Mouse (Mus musculus): ENCODE measurements around the gene Ccdc97.

Gene Ccdc97

DNA sequence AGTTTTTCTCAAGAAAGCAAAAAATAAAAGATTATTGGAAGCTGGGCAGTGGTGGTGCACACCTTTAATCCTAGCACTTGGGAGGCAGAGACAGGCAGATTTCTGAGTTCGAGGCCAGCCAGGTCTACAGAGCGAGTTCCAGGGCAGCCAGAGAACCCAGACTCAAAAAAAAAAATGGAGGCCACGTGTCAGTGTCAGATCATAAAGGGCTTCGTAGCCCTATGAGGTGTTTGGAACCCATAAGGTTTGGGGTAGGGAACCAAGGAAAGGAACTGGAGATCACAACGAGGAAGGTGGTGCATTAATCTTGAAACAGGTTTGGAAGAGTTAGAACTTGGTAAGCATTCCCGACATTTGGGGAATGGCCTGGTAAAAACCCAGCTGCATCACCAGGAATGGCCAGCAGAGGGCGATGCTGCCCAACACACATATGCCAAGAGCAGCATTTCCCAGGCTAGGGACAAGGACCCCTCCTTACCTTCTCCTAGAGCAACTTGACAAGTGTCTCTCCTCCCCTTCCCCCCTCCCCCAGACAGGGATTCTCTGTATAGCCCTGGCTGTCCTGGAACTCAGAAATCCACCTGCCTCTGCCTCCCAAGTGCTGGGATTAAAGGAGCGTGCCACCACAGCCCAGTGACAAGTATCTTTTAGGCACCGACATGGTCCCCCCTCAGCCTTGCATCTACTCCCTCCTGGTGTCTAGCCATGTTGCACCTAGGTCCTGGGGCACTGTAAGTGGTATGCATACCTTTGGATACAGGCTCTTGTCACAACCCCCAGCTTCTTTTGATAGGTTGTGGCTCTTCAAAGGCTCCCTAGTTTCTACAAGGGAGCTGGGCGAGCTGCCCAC, 1.1 kb upstream of the Ccdc97 start:
- DNase-seq: peak; percentile 86

DNA sequence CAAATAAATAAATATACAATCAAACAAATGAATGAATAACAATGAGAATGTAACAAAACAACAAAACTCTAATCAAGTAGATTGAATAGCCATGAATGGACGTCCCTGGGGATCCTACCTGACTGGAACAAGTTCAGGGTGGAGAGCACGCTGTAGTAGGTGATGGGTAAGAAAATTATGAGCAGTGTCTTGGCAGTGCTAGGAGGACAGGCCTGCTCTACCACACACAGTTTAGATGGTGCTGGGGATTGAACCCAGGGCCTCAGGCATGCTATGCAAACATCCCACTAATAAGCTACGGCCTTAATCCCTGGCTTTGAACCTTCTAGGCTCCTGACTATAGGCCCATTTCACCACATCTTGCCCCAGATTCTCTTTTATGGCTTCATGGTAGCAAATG, 1.4 kb downstream of the Ccdc97 start:
- DNase-seq: no peak

DNA sequence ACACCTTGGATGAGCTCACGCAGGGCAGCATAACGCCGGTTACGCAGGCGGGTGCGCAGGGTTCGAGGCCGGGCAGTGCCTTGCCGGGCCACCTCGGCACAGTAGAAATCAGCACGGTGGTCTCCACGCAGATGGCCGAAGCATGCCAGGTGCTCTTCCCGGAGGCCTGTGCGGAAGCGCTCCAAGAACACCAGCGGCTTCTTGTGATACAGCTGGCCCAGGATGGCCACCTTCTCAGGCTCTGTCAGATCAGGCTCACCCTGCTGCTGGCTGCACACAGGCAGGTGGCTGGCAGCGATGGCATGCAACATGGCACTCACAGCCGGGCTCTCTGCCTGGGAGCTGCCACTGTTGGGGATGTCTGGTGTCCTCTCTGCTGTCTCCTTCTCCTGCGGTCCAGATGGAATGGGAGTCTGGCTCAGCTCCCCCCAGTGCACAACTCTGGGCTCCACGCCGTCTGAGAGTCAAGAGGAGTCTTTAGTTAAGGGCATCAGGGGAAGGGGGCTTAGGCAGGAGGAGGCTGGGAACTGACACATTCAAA, 3.1 kb downstream of the Ccdc97 start:
- DNase-seq: no peak

DNA sequence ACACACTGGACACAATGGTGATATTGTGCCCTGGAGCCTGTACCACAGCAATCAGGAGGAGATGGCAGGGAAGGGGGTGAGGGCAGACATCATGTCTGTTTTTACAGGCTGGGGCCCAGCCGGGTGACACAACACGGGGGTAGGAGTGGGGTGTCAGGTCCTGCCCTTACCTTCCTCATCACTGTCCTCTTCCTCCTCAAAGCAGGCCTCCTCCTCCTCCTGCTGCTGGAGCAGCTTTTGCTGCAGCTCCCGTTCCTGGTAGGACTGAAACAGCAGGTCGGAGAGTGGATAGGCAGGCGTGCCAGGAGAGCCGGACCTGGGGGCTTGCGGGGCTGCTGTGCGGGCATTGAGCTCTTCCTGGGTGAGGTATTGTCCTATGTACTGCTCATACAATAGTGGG, 4.3 kb downstream of the Ccdc97 start:
- DNase-seq: no peak

DNA sequence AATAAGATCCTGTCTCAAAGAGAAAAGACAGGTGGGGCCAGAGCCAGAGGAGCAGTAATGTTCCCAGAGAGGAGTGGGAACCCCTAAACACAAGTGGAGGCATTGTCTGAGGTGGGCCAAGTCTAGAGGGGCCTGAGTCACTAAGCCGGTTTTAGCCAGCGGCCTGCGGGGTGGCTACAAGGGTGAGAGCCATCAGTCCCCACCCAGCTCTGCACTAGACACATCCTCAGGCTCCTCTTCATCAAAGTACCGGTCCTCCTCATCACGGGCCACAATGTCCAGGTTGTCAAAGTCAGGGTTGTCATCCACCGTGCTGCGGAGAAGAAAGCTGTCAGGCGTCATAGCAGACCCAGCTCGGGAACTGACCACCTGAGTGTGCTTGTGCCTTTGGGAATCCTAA, 6.1 kb downstream of the Ccdc97 start:
- DNase-seq: no peak

DNA sequence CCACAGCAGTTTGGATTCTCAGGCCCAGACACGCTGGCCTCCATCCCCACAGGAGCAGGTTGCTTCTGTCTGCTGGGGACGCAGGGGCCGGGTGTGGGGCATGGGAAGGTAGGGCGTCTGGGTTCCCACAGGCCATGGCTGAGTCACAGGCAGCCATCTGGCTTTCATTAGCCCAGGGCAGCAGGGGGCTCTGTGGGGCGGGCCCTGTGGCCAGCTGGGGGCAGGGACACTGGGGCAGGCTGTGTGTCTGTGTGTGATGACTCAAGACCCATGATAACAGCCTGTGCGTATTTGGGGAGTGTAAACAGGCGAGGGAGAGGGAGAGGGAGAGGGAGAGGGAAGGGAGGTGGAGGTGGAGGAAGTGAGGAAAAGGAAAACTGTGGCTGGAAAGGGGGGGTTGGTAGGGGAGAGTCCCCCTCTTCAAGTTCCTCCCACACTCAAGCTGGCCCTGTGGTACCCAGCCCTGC, 7.1 kb downstream of the Ccdc97 start:
- no peak for DNase-seq

DNA sequence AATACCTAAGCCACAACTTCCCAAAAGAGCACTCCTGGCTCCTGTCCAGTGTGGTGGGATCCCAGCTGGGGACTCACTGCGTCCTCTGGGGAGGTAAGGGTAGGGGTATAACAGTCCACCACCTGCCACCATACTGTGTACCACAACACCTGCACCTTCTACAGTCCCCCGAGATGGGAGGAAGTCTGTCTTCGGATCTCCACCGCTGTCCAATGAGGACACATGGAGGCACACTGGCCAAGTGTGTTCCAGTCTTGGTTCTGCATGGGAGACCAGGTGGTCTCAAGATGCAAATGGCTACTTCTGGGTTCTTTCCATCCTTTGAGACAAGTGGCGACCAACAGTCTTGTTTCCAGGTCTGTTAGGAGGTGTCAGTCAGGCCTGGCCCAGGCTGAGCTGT, 7.7 kb downstream of the Ccdc97 start:
- DNase-seq: no peak

DNA sequence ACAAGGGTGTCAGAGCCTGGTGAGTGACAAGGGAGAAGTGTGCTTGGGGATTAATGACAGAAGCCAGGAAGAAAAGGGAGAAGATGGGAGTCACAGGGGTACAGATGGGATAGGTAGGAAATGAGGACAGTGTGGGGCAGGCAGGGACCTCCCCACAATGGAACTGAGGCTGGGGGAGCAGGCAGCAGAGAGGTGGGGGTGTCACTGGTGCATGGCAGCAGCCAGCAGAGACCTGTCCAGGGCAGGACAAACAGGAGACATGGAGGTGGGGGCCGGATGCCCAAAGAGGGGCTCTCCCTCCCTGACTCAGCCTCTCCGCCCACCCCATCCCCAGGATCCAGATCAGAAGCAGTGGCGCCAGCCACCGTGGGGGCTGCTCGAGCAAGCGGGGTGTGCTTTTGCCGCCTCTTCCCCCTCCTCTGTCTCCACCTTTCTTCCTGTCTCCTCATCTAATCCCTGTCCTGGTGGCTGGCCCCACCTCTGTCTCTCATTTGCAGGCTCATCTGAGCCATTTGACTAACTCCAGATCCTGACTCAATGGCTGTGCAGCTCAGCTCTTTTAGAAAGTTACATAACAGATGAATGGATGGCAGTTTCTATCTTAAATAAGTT, 8.3 kb downstream of the Ccdc97 start:
- no peak for DNase-seq

DNA sequence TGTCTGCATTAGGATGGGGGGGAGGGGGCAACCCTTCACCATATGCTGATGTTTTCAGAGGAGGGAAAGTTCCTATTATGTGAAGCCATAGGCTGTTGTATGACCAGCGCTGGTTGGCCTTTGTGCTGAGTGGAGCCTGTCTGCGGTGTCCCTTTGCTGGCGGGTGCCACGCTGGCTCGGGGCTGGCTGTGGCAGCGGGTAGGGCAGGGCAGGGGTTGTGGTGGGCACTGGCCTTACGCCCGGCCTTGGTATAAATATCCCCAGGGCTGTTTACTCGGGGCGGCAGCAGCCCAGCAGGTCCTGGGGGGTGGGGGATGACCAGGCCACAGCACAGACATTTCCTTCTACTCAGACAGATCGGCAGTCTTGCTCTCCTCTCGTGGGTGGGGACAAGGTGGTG, 8.9 kb downstream of the Ccdc97 start:
- no peak for DNase-seq

DNA sequence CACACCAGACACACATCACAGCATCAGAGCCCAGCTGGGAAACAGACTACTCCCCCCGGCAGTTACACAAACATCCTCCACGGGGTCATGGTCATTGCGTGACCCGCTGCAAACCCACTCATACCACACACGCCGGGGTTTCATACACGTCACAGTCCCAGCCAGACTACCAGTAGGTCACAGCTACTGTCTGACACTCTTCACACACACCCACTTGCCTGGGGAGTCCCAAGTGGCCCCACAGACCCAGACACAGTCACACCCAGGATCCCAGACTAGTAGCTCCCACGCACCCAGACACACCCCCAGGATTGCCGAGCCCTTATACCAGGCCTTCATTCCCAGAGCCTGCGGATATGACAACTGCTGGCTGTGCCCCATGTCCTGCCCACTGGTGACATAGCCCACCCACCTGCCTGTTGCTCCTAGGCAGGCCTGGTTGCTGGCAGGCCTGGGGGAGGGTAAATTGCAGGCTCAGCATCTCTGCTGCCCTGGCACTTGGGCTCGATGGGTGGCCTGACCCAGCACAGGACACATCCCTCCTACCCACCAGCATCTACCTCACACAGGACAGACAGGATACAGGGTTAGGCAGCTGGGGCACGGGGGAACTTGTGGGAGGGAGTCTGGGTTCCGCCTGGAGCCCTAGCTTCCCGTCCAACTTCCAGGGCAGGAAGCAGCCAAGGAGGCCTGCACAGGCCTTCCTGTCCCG, 11.2 kb downstream of the Ccdc97 start:
- peak; percentile 62 for DNase-seq

DNA sequence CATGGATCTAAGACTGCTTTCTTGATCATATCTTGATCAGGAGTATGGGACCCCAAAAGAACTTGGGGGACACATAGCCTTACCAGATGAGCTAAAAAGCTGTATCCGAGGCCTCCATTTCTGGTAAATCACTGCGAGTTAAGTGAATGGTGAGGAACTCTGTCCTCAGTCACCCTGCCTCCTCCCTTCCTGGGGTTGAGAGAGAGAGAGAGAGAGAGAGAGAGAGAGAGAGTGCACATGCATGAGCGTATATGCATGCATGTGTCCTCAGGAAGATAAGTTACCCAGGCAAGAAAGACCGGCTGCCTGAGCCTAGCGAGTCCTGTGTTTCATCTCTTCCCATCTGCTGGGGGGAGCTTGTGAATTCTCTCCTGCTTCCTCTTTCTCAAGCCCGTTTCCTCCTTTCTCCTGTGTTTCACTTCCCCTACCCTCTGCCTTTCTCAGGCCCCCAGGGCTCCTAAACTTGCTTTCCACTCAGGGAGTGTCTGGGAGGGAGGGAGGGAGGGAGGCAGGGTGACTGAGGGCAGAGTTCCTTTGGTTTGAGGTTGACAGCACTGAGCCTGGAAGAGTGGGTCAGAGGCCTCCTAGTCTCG, 12.2 kb downstream of the Ccdc97 start:
- no peak for DNase-seq

DNA sequence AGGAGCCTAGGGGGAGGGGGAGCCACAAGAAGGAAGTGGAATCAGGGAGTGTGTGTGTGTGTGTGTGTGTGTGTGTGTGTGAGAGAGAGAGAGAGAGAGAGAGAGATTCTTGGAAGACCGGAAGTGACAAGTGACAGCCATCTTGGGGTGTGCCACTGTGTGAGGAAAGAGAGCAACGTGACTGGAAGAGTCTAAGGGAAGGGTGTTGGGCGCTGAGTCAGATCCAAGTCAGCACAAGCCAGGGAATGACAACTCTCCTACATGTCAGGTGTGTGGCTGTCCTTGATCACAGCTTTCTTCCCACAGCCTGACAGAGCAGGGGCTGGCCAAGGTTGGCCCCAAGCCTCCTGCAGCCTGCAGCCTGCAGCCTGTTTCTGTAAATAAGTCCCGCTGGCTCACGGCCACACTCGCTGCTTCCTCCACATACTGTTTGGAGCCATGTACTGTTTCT, 13.1 kb downstream of the Ccdc97 start:
- peak; percentile 48 for DNase-seq

DNA sequence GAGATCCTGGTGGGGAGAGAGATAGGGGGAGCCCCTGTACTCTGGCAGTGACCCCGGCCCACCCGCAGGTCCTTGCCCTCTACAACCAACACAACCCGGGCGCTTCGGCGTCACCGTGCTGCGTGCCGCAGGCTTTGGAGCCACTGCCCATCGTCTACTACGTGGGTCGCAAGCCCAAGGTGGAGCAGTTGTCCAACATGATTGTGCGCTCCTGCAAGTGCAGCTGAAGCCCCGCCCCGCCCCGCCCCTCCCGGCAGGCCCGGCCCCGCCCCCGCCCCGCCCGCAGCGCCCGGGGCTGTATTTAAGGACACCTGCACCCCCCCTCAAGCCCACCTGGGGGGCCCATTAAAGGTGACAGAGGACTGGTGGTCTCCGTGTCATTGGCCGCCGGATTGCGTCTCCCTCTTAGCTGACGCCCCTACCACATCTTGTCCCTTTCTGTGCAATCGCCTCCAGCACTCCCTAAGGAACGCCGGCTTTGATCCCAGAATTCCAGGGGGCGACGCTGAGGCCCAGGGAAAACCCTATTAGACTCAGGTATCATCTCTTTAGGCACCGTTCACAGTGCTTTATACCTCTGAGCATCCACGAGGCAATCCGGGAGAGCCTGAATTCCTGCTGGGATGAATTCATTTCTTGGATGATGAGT, 14.0 kb downstream of the Ccdc97 start:
- no peak for DNase-seq

DNA sequence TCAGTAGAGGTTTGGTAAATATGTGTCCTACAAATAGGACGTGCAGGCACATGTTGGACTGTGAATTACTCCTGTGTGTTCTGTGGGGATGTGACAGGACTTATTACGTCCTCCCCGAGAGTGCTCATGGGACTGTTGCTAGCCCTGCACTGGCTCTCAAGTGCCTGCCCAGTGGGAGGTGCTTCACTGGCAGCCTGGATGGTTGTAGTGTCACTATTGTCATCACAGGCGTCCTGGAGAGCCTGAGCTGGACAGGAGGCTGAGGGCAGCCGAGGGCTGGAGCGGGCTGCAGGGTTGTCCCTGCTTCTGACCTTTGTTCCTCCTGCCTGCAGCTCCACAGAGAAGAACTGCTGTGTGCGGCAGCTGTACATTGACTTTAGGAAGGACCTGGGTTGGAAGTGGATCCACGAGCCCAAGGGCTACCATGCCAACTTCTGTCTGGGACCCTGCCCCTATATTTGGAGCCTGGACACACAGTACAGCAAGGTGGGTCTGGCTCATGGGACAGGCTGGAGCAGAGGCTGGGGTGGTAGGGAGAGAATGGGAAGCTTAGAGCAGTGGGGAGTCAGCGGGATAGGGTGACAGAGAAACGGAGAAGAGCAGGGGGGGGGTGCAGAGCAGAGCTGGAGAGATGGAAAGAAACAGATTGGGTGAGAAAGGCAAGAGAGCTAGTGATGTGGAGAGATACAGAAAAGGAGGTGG, 14.9 kb downstream of the Ccdc97 start:
- DNase-seq: no peak

DNA sequence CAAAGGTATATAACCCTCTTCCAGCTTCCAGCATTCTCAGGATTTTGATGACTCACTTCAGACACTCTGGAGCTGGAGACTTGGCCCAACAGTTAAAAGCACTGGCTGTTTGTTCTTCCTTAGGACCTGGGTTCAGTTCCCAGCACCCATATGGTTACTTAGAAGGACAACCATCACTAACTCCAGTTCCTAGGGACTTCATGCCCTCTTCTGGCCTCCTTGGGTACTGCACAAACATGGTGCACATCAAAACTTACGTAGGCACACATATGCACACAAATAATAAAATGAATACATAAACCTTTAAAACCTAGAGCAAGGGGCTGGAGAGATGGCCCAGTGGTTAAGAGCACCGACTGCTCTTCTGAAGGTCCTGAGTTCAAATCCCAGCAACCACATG, 16.5 kb downstream of the Ccdc97 start:
- DNase-seq: no peak

DNA sequence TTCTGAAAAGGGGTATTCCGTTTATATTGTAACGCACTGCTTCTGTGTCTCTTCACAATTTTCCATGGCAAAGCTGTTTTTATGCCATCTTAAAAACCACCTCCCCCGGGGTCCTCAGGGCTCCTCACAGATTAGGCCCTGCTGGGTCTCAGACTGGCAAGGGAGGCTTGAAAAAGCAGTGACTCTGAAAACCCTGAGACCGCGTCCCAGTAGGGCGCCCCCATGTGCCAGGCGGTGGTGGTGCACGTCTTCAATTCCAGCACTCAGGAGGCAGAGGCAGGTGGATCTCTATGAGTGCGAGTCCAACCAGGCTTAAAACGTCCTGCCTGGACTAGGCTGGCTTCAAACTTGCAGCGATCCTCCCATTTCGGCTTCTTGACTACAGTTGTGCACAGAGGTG, 18.2 kb downstream of the Ccdc97 start:
- DNase-seq: no peak

DNA sequence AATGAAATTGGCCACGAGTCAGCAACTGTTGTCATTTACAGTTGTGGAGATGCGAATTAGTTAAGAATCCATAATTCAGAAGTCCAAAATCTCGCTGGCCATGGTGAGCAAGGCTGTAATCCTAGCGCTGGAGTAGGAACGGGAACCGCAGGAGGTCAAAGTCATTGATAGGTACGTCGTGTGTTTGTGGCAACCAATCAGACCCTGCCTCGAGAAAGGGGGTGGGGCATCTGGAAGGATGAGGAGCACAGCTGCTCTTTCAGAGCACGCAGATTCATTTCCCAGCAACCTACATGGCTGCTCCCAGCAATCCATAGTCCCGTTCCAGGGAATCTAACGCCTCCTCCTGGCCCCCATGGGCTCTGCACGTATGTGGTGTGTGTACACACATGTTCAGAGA, 19.0 kb downstream of the Ccdc97 start:
- DNase-seq: no peak

DNA sequence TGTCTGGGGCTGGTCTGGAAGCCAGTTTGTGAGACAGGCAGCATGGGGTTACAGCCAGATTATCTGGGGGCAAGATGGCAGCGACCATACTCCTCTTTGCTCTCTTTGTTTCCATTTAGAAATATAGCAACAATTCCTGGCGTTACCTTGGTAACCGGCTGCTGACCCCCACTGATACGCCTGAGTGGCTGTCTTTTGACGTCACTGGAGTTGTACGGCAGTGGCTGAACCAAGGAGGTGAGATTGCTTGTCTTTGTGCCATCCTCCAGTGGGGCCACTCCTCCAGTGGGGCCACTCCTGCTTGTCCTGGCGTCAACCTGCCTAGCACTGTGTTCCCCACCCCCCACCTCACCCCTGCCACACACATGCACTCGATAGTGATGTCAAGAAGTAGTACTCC, 24.8 kb downstream of the Ccdc97 start:
- no peak for DNase-seq

DNA sequence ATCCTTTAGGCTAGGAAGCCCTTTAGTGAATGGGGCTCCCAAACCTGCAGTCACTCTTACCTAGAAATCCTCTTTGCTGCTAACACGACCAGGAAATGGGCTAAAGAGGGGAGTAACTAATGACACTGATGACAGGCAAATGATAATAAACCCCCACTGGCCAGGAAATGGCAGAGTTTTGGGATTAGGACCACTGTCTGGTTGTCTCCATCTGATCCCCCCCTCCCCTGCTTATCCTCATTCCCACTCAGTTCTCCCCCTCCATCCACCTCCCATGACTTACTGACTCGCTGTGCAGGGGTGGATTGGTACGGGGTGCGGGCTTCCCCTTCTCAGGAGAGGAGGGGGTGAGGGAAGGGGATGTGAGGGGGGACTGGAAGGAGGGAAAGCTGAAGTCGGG, 28.8 kb downstream of the Ccdc97 start:
- no peak for DNase-seq

DNA sequence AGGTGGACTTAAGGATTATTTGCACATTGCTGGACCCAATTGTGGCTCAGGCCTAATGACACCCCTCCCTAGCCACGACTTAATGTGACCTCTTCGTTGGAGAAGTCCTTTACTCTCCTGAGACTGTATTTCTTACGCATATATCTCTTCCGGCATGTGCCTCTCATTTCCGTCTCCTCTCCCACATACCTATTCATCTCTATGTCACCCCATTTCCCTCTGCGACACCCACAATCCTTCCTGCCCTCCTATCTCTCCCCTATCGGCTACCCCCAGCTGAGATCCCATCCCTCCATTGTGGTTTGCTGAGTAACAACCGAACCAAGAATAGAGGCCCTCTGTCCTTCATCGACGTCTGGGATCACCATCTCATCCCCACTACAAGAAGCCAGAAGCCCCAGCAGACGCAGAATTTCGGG, 29.3 kb downstream of the Ccdc97 start:
- DNase-seq: no peak

DNA sequence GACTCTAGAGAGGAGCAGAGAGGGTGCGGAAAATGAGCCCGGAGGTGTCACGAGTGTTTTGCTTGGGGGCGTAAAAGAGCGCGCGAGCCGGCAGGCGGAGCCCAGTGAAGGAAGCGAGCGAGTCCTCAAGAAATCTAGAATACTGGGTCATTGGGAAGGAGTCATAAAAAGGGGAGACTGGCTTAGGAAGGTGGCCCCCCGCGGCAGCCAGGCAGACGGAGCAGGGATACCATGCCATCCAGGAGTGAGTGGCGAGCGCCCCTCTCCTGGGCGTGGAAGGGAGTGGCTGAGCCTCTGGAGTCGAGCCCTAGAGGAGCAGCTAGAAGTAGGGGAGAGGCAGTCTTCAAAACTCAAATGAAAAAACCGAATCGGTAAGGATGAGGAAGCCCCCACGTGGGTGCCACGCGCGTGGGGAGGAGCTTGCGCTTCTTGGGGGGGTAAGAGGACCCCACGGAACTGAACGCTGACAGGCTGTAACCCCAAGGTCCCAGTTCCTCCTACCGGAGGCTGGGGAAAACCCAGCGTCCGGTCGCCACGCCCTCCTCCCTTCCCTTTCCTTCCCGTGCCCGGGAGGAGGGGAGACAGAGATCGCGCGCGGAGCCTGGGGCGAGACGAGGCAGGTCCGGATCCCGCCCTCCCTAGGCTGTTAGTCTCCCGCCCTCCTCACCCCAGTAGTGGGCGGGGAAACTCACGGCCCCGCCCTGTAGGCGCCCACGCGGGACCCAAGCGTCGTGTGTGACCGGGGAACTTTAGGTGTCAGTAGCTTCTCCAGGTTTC, 29.9 kb downstream of the Ccdc97 start:
- peak; percentile 79 for DNase-seq
